Mouse (Mus musculus) CH12F3 (cell line): ENCODE results near the gene C3.

Experiments used
- in situ Hi-C: fragments of 300-500 bp; cut with MboI; formaldehyde crosslinking; loops from 2 replicates; pipeline ENCODE4 v1.14.3; 2020; ENCODE audit warnings: low sequenced_read_pairs

The C3 gene

GRCm38 (mm10) chr17:57228014-57228413 is at the start of gene C3:
TSS of gene C3 (minus strand) at chr17:57228136.
- in situ Hi-C loops, result no loop called here

DNA sequence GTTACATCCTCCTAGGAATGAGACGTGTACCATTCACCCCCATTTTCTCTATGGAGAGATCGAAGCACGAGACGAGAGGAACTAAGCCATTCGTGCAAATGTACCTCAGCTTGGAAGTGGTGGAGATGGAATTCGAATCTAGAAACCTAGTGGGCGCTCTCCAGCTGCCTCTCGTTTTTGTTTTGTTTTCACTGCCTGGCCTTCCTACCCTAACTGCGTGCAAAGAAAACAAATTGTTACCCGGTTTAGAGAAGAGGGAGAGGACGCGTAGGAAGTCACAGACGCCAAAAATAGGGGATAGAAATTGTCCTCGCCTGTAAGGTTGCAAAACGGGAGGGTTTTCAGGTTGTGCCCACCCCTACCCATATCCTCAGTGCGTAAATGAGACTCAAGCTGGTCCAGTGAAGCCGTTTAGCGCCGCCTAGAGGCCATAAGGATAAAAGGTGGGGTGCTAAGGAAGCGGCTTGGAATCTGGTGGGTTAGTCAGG is 48.7 kb upstream of the C3 start:
- in situ Hi-C loops, result no loop called here

DNA sequence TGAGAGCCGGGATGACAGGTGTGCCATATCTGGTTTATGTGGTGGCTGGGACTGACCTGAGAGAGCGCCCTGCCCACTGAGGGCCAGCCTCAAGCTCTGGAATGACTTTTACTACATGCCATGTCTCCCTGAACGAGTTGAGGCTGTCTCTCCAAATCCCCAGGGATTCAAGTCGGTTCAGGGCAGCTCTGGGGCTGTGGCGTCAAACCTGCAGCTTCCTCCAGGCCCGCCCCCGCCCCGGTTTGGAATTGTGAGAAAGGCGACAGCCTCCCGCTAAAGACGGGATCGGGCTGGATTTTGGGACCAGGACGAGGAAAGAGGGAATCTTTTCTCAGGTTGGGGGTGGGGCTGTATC is 48.0 kb upstream of the C3 start:
- in situ Hi-C loops, result no loop called here

DNA sequence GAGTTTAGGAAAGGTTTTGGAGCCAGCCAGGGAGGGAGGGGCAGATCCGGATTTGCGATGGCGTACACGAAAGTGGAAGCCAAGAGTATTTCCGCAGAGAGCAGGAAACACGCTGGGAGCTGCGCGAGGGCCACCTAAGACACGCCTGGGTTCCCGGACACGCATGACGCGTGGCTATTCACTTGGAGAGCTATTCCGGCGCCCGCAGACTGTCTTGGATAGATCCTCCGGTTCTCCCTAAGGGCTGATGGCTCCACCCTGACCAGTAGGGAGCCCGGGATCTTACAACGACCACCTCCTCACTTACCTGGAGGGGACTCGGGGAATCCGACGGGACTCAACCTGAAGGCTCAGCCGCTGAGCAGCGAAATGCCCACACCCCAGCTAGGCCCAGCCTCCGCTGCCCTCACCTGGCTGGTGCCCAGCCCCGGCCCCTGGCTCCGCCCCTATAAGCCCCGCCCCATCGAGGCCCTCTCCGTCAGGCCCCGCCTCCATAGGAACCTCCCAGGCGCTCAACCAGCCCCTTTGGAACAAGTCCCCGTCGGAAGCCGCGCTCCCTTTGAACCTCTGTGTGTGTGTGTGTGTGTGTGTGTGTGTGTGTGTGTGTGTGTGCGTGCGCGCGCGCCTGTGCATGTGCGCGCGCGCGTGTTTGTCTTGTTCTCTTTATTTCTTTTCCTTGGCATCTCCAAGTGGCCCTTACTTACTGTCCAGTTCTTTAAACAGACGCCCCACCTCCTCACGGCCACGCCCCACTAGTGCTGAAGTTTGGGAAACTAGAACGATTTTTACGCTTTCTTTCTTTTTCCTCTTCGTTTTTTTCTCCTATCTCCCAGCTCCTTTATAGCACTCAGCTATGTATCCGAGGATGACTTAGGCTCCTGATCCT is 47.4 kb upstream of the C3 start:
- in situ Hi-C loops, result no loop called here

- in situ Hi-C loops, result no loop called here
These were observed 46.8 kb upstream of the C3 start for GRCm38 (mm10) chr17:57274686-57275085.

GRCm38 (mm10) chr17:57273846-57274245 is 45.9 kb upstream of the C3 start:
- in situ Hi-C loops, result no loop called here

DNA sequence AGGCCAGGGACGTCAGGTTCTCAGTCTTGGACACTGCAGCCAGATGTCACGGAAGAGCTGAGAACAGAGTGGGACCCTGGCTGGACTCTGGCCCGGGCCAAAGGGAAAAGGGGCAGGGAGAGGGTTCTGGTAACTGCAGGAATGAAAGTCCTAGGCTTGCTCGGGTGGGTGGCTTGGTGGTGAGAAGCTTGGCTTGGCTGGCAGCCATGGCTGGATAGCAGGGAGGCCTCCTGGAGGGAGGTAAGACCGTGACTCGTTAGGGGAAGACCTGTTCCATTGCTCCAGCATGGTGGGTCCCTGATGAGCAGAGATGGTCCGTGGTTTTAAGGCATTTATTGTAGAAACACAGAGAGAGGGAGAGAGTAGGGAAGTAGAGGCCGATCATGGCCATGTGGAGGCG is 43.4 kb upstream of the C3 start:
- in situ Hi-C loops, result no loop called here

DNA sequence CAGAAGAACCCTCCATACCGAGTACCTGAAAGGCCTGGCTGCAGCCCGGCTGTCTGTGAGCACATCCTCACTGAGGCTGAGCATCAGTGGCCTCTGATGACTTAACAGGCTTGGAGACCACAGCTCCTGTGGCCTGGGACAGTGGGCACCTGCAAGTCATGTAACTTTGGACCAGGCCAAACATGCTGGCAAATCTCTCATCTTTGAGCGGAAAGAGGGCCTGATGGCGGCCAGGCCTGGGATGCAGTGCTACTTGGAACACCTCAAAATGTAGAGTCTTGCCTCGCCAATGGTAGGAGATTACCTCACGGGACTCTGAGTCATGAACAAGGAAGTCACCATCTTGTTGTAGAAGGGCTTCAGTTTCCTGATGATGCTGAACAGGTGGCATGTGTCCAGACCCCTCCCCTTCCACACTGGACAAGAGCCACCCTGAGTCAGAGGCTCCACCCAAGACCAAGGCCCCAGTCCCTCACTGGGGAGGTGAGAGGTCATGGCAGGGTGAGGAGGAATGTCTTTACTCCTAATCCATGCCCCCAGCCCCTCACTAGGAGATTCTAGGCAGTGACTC is 39.7 kb upstream of the C3 start:
- in situ Hi-C loops, result no loop called here

GRCm38 (mm10) chr17:57264972-57265945 is 37.3 kb upstream of the C3 start:
- in situ Hi-C loops, result no loop called here

- in situ Hi-C loops, result no loop called here
These were observed 36.2 kb upstream of the C3 start for GRCm38 (mm10) chr17:57264164-57264563.

DNA sequence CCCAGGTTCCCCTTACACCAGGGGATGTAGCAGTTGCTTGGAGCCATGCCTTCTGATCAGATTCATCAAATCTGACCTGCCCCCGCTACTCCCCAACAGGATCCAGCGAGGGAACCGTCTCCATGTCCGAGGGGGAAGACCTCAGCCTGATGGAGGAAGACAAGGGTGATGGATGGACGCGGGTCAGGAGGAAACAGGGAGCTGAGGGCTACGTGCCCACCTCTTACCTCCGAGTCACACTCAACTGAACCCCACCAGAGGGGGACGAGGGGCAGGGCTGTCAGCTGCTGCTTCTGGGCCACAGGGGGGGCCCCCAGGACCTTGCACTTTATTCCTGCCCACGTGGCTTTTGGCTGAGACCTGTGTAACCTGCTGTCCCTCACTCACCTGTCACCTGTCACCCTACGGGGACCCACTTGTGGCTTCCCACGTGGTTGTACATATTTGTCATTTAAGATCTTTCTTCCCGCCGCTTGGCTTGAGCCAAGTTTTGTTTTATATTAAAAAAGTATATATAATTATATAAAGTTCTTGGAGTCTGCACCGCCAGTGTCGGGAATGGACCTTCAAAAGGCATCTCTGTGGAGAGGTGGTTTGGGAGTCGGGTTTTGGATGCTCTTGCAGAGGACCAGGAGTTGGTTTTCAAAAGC is 35.1 kb upstream of the C3 start:
- in situ Hi-C loops, result no loop called here

DNA sequence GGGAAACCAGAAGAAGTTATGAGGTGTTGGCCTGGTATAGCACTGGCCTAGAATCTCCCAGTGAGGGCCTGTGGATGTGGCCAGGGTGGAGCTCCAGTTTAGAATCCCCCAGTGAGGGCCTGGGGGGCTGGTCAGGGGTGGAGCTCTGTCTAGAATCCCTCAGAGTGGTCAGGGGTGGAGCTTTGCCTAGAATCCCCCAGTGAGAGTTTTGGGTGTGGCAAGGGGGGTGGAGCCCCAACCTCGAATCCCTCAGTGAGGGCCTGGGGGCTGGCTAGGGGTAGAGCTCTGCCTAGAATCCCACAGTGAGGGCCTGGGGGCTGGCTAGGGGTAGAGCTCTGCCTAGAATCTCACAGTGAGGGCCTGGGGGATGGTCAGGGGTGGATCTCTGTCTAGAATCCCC is 33.9 kb upstream of the C3 start:
- in situ Hi-C loops, result no loop called here

DNA sequence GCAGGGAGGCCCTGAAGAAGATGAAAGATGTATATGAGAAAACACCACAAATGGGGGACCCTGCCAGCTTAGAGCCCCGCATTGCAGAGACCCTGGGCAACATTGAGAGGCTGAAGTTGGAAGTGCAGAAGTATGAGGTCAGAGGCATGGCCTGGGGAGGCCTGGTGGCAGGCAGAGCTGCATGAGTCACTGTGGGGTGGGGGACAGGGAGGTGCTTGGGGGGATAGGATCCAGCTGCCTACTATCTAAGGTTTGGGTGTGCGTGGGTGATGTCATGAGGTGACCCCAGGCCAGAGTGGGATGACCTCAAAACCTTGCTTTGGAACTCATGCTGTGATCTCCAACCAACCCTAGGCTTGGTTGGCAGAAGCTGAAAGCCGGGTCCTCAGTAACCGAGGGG is 33.4 kb upstream of the C3 start:
- in situ Hi-C loops, result no loop called here

DNA sequence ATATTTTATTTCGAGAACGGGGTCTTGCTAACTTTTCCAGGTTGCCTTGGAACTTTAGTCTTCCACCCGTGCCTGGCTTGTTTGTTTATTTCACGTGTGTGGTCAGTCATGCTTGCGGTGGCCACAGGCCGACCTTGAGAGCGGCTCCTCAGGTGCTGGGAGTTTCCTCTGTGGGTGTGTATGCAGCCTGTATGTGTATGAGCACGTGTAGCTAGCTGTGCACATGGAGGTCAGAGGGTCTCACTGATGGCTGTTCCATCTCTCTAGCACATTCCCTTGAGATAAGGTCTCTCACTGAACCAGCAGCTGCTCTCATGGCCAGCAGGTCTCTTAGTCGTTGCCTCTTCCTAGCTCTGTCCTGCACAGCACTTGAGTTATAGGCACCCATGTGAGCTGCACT is 32.4 kb upstream of the C3 start:
- in situ Hi-C loops, result no loop called here

GRCm38 (mm10) chr17:57259742-57260141 is 31.8 kb upstream of the C3 start:
- in situ Hi-C loops, result no loop called here

- in situ Hi-C loops, result no loop called here
These were observed 30.3 kb upstream of the C3 start for GRCm38 (mm10) chr17:57258191-57258590.

- in situ Hi-C loops, result no loop called here
These were observed 29.1 kb upstream of the C3 start for GRCm38 (mm10) chr17:57256921-57257485.

GRCm38 (mm10) chr17:57255354-57255753 is 27.4 kb upstream of the C3 start:
- in situ Hi-C loops, result no loop called here

DNA sequence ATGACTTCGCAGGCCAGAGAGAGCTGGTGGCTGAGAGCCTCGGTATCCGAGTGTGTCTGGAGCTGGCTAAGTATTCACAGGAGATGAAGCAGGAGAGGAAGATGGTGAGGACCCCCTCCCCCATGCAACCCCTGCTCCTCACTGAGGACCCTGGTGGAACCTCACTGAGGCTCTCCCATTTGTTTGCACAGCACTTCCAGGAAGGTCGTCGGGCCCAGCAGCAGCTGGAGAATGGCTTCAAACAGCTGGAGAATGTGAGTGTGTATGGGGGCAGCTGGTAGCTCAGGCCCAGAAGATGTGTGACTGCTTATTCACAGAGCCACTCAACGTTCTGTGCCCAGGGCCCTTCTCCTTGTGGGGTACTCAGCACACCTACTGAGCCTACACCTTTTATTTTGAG is 25.4 kb upstream of the C3 start:
- in situ Hi-C loops, result no loop called here

DNA sequence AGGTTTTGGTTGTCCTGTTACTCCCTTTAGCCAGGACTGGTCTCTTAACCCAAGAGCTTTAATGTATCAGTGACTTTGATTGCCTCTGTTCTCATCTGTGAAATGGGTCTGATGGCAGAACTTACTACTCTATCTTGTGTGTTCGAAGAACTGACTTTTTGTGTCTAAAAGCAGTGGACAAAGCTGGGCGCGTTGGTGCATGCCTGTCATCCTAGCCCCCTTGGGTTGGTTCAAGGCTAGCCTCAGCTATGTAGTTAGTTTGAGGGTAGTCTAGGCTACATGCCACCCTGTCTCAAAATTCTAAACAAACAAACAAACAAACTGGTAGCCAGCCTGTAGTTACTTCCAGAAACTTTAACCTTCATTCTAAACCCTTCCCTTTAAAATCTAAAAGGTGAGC is 23.5 kb upstream of the C3 start:
- in situ Hi-C loops, result no loop called here
